Mouse (Mus musculus): Measurements from ENCODE around the gene Cers2.

DNA sequence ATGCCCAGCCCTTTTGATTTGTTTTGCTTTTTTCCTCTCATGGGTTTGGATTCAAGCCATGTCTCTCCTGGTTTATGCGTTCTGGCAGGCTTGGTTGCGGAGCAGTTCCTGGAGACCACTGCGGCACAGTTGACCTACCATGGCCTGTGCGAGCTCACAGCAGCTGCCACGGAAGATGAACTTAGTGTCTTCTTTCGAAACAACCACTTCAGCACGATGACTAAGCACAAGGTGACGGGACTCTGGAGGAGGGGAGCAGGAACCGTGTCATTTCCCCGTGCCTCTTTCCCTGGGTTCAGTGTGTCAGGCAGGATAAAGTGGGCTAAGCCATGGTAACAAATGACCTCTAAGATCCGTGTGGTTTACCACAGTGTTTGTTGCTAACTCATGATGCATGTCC is 21.1 kb upstream of the Cers2 start:
- TF ChIP-seq PAX5 (IDR thresholded peaks at IDR 0.05; ENCODE audit: low read length) = no peak
- TF ChIP-seq GABPA (IDR thresholded peaks at IDR 0.05; ENCODE audit: insufficient replicate concordance, low read depth, low read length) = no peak
- no peak for TF ChIP-seq CTCF (conservative IDR thresholded peaks at IDR 0.05 in 1 of 2, IDR thresholded peaks at IDR 0.05 in 1 of 2; ENCODE audit: low read depth in 2 of 2, low read length in 2 of 2)
- no peak for TF ChIP-seq E2F4 (IDR thresholded peaks at IDR 0.05; ENCODE audit: insufficient replicate concordance, low read depth, low read length)
- no peak for TF ChIP-seq RCOR1 (conservative IDR thresholded peaks at IDR 0.05; ENCODE audit: low read depth, low read length)
- TF ChIP-seq MEF2A (IDR thresholded peaks at IDR 0.05; ENCODE audit: borderline replicate concordance, low read depth, low read length) = no peak
- TF ChIP-seq POLR2AphosphoS2 (IDR thresholded peaks at IDR 0.05; ENCODE audit: low read depth, low read length) = no peak
